Mouse (Mus musculus) large intestine, adult 2 months (tissue): ENCODE data around the gene Scamp5. TPM values are rescaled to one million over a fixed set of nuclear protein-coding genes. Genes with fewer than 3 reads are reported as not detected.
A peak's percentile ranks its signal among the peaks of the same experiment; 100 is the strongest.

Source experiments
- DNase-seq: peaks from one replicate; pipeline ENCODE4 v3.0.0-alpha.2; 2012; ENCODE audit warnings: low read depth, low spot score
- WGBS: fragments of 180-500 bp; shearing (Covaris S2); methylation state at CpG from one replicate; pipeline ENCODE4 v1.1.7; 2018; 5-methylcytosine and 5-hydroxymethylcytosine counted together
- polyA plus RNA-seq: library from polyadenylated mRNA; depleted of rRNA; stranded (reverse); fragments of >200 nt; gene quantifications from 2 replicates; pipeline ENCODE4 v1.2.3, GENCODE M21; 2012; rRNA removed

The Scamp5 gene
- polyA plus RNA-seq, 1 experiment = 52.3 TPM

DNA sequence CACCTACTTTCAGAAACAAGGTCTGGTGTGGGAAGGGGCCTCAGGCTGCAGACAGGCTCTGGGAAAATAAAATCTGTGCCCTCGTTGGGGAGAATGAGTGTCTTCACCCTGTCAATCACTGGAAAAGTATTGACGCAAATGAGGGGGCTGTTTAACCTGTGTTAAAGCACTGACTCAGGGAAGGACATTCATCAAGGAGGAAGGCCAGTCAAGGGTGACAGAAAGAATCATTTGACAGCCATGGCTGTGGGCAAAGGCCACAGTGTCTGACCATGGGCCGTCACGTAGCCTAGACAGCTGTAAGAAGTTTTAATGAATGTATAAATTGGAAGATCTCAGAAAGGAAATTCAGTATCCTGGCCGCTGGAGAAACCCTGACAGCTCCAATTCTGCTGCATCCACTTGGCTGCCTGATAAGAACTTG lies 46.2 kb downstream of the Scamp5 start:
- 50% methylated on average over 5 of the region's 5 CpGs for WGBS
- DNase-seq = no peak

DNA sequence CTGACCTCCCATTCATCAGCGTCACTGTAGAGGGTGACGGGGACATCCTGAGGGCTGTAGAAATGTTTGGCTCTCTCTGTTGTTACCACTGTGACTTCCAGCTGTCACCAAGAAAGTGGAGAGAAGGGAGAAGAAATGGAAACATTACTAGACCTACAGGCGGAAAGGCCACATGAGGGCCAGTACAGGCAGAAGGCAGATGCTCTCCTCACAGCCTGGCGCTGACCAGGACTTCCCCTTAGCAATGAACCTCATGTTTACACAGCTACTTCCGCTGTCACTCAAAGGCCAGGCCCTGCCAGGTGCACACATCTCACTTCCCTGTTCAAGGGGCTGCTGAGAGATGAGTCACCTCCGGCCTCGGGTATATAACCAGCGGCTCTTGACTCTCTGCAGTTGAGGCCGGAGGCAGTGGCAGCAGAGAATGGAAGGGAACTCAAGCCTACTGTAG lies 46.7 kb downstream of the Scamp5 start:
- WGBS = 9% methylated on average over 9 of the region's 9 CpGs
- peak; percentile 75 for DNase-seq

GRCm38 (mm10) chr9:57420321-57421120 lies 47.3 kb downstream of the Scamp5 start:
- no peak for DNase-seq
- 14% methylated on average over 20 of the region's 20 CpGs for WGBS

- no peak for DNase-seq
- 88% methylated on average over 16 of the region's 16 CpGs for WGBS
Observed at GRCm38 (mm10) chr9:57419521-57420267, 48.2 kb downstream of the Scamp5 start.

DNA sequence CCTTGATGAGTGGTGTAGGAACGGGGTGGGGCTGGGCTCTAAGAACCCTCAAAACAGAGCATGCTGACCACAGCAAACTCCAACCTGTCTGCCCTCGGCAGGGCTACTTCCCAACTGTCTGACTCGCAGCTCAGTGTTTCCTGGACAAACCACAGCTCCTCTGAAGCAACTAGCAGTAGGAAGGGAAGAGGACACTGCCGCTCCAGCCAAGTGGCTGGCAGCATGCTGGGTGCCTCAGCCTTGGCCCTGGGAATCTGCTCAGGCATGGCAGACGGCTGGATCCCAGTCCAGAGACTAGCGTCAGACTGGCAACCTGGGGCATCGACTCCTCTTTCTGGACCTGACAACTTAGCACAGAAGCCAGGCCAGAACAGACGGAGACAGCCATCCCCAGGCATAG lies 50.5 kb downstream of the Scamp5 start:
- WGBS = 91% methylated on average over 8 of the region's 8 CpGs
- no peak for DNase-seq

GRCm38 (mm10) chr9:57407120-57407905 lies 60.5 kb downstream of the Scamp5 start:
- WGBS = 78% methylated on average over 9 of the region's 9 CpGs
- DNase-seq = no peak

DNA sequence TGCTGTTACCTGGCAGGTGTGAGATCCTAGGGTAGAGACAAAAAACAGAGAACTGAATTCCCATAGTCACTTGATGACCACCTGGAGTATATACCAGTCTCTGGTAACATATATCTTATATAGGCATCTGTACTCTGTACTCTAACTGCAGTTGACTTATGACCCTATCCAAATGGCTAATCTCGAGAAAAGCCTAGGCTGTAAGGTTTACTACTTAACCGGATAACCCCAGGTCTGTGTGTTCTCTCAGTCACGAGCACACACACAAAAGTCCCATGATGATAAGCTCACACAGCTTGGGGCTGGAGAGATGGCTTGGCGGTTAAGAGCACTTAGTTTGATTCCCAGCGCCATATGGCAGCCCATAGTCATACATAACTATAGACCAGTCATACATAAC lies 61.5 kb downstream of the Scamp5 start:
- DNase-seq = no peak
- 73% methylated on average over 5 of the region's 5 CpGs for WGBS

DNA sequence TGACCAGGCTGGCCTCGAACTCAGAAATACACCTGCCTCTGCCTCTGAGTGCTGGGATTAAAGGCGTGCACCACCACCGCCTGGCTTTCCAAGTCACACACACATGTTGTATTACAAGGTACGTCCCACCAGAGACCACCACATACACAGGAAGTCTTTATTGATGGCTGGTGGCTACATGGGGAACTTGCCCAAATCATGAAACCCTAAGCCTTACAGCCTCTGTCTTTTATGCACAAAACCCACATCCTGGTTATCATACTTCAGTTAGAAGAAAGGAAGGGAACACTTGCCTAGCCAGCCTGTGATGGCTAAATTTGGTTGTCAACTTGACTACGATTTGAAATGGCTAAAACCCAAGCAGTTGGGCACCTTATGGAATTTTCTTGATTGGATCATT lies 63.8 kb downstream of the Scamp5 start:
- WGBS = 86% methylated on average over 5 of the region's 5 CpGs
- no peak for DNase-seq

- no peak for DNase-seq
- WGBS = 54% methylated on average over 15 of the region's 15 CpGs
Observed at GRCm38 (mm10) chr9:57402318-57403251, 65.3 kb downstream of the Scamp5 start.

- no peak for DNase-seq
- WGBS = 97% methylated on average over 2 of the region's 2 CpGs
Observed at GRCm38 (mm10) chr9:57398773-57399172, 69.1 kb downstream of the Scamp5 start.

DNA sequence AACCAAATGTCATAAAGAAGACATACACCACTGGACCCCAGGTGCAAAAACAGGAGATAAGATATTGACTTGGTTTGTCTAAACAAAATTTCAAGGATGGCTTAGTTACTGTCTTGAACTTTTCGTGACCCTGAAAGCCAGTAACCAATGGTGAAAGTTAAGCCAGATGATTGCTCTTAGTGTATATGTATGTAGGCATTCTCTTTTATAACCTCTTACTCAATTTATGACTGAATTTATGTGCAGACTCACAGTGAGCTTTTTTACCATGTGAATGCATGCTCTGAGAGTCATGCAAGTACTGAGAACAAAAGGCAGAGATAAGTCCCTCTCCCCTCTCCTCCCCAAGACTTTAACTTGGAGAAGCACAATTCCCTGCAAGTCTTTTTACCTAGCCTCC lies 75.0 kb downstream of the Scamp5 start:
- 34% methylated on average over 1 of the region's 1 CpGs for WGBS
- no peak for DNase-seq

Other genes starting within 250 kb of the Scamp5 start
- gene Trcg1, start 231.5 kb downstream of the Scamp5 start, polyA plus RNA-seq = not detected in 2 replicates
- gene 1700017B05Rik, start 205.4 kb downstream of the Scamp5 start, polyA plus RNA-seq = 15.9 and 18.8 TPM in 2 replicates
- 24.0 and 26.8 TPM in 2 replicates for gene Ppcdc, start 27.9 kb downstream of the Scamp5 start, polyA plus RNA-seq
- gene Rpp25, start 36.0 kb upstream of the Scamp5 start, polyA plus RNA-seq = 1.5 and 1.6 TPM in 2 replicates
- 594 and 647 TPM in 2 replicates for gene Cox5a, start 53.2 kb upstream of the Scamp5 start, polyA plus RNA-seq
- gene Fam219b, start 69.5 kb upstream of the Scamp5 start, polyA plus RNA-seq = 3.0 and 4.0 TPM in 2 replicates
- 160 and 177 TPM in 2 replicates for gene Mpi, start 84.7 kb upstream of the Scamp5 start, polyA plus RNA-seq
- 218 and 247 TPM in 2 replicates for gene Scamp2, start 92.9 kb upstream of the Scamp5 start, polyA plus RNA-seq
- 17.1 and 26.9 TPM in 2 replicates for gene Ulk3, start 121.4 kb upstream of the Scamp5 start, polyA plus RNA-seq
- not detected in 2 replicates for gene Cplx3, start 138.2 kb upstream of the Scamp5 start, polyA plus RNA-seq
- gene Lman1l, start 152.7 kb upstream of the Scamp5 start, polyA plus RNA-seq = 0.07 TPM in 1 of 2 replicates, not detected in the other
- 73.0 and 75.0 TPM in 2 replicates for gene Csk, start 185.6 kb upstream of the Scamp5 start, polyA plus RNA-seq
- gene Cyp1a2, start 215.6 kb upstream of the Scamp5 start, polyA plus RNA-seq = not detected in 2 replicates
- gene Cyp1a1, start 219.9 kb upstream of the Scamp5 start, polyA plus RNA-seq = 0.04 and 0.37 TPM in 2 replicates
- 10.1 and 11.6 TPM in 2 replicates for gene Edc3, start 240.5 kb upstream of the Scamp5 start, polyA plus RNA-seq